Mouse (Mus musculus): ENCODE results near the gene Gpr142. TPM values are rescaled to one million over a fixed set of nuclear protein-coding genes. Genes with fewer than 3 reads are reported as not detected.

Gpr142 gene
- polyA plus RNA-seq, 1 experiment from 2014 or later, result not detected

GRCm38 (mm10) chr11:114789061-114789714, 9.5 kb upstream of the Gpr142 start:
- peak; percentile 59; the same call in 1 of the 2 replicates for ATAC-seq (replicated peaks; ENCODE audit: extremely low read depth, insufficient read depth, low FRiP score)
- no peaks in the 10 kb centered on the region for H3K9me3 ChIP-seq (replicated peaks; ENCODE audit: control insufficient read depth, low read length)
- 11% methylated on average over 30 of the region's 30 CpGs for WGBS
- no peak overlapping the region for H3K27ac ChIP-seq (ENCODE audit: low read length)
- peaks cover 96% of the 10 kb centered on the region for H3K27me3 ChIP-seq (ENCODE audit: control insufficient read depth, insufficient read depth, low read length)
- peak overlapping the region; percentile 28 for H3K4me2 ChIP-seq (ENCODE audit: low read depth, low read length)
- no peak overlapping the region for H3K4me3 ChIP-seq (ENCODE audit: low read length)
- H3K4me1 ChIP-seq (ENCODE audit: control insufficient read depth, insufficient read depth, low read length), result peaks cover 9% of the 10 kb centered on the region; the same call in 1 of the 2 replicates
- no peak overlapping the region for H3K9ac ChIP-seq (ENCODE audit: low read length)
- H3K36me3 ChIP-seq (ENCODE audit: control insufficient read depth, insufficient read depth), result no peaks in the 10 kb centered on the region

- Histone ChIP-seq H3K27ac (ENCODE audit: low read length) (no peak overlapping the region), H3K4me2 (ENCODE audit: low read depth, low read length) (no peak overlapping the region), H3K4me1 (ENCODE audit: control insufficient read depth, insufficient read depth, low read length) (peaks cover 9% of the 10 kb centered on the region; the same call in 1 of the 2 replicates), H3K27me3 (ENCODE audit: control insufficient read depth, insufficient read depth, low read length) (peaks cover 92% of the 10 kb centered on the region), H3K36me3 (ENCODE audit: control insufficient read depth, insufficient read depth) (no peaks in the 10 kb centered on the region), H3K9me3 (replicated peaks; ENCODE audit: control insufficient read depth, low read length) (no peaks in the 10 kb centered on the region), H3K9ac (ENCODE audit: low read length) (no peak overlapping the region), H3K4me3 (ENCODE audit: low read length) (no peak overlapping the region)
- WGBS, result 50% methylated on average over 9 of the region's 9 CpGs
- no peak for ATAC-seq (replicated peaks; ENCODE audit: extremely low read depth, insufficient read depth, low FRiP score)
These were observed 9.0 kb upstream of the Gpr142 start for GRCm38 (mm10) chr11:114789716-114790115.

GRCm38 (mm10) chr11:114790171-114790570, 8.6 kb upstream of the Gpr142 start:
- no peak overlapping the region for H3K27ac ChIP-seq (ENCODE audit: low read length)
- H3K4me2 ChIP-seq (ENCODE audit: low read depth, low read length), result no peak overlapping the region
- H3K4me3 ChIP-seq (ENCODE audit: low read length), result no peak overlapping the region
- 64% methylated on average over 12 of the region's 12 CpGs for whole genome bisulfite sequencing
- peaks cover 9% of the 10 kb centered on the region; the same call in 1 of the 2 replicates for H3K4me1 ChIP-seq (ENCODE audit: control insufficient read depth, insufficient read depth, low read length)
- ATAC-seq (replicated peaks; ENCODE audit: extremely low read depth, insufficient read depth, low FRiP score), result no peak
- H3K36me3 ChIP-seq (ENCODE audit: control insufficient read depth, insufficient read depth), result no peaks in the 10 kb centered on the region
- peaks cover 88% of the 10 kb centered on the region for H3K27me3 ChIP-seq (ENCODE audit: control insufficient read depth, insufficient read depth, low read length)
- H3K9ac ChIP-seq (ENCODE audit: low read length), result no peak overlapping the region
- H3K9me3 ChIP-seq (replicated peaks; ENCODE audit: control insufficient read depth, low read length), result no peaks in the 10 kb centered on the region

GRCm38 (mm10) chr11:114790841-114791240, 7.9 kb upstream of the Gpr142 start:
- Histone ChIP-seq H3K27me3 (ENCODE audit: control insufficient read depth, insufficient read depth, low read length) (peaks cover 81% of the 10 kb centered on the region), H3K9me3 (replicated peaks; ENCODE audit: control insufficient read depth, low read length) (no peaks in the 10 kb centered on the region), H3K9ac (ENCODE audit: low read length) (no peak overlapping the region), H3K27ac (ENCODE audit: low read length) (no peak overlapping the region), H3K4me1 (ENCODE audit: control insufficient read depth, insufficient read depth, low read length) (peaks cover 12% of the 10 kb centered on the region), H3K4me2 (ENCODE audit: low read depth, low read length) (no peak overlapping the region), H3K4me3 (ENCODE audit: low read length) (no peak overlapping the region), H3K36me3 (ENCODE audit: control insufficient read depth, insufficient read depth) (no peaks in the 10 kb centered on the region)
- 31% methylated on average over 4 of the region's 4 CpGs for WGBS
- no peak for ATAC-seq (replicated peaks; ENCODE audit: extremely low read depth, insufficient read depth, low FRiP score)

- WGBS, result 3% methylated on average over 50 of the region's 50 CpGs
- ATAC-seq (replicated peaks; ENCODE audit: extremely low read depth, insufficient read depth, low FRiP score), result no peak
- H3K4me2 ChIP-seq (ENCODE audit: low read depth, low read length), result peak overlapping the region; percentile 67
- H3K27ac ChIP-seq (ENCODE audit: low read length), result no peak overlapping the region
- peaks cover 9% of the 10 kb centered on the region for H3K4me1 ChIP-seq (ENCODE audit: control insufficient read depth, insufficient read depth, low read length)
- H3K27me3 ChIP-seq (ENCODE audit: control insufficient read depth, insufficient read depth, low read length), result peaks cover 75% of the 10 kb centered on the region
- H3K36me3 ChIP-seq (ENCODE audit: control insufficient read depth, insufficient read depth), result no peaks in the 10 kb centered on the region
- no peak overlapping the region for H3K9ac ChIP-seq (ENCODE audit: low read length)
- H3K4me3 ChIP-seq (ENCODE audit: low read length), result peak overlapping the region; percentile 41
- H3K9me3 ChIP-seq (replicated peaks; ENCODE audit: control insufficient read depth, low read length), result no peaks in the 10 kb centered on the region
These were observed 7.3 kb upstream of the Gpr142 start for GRCm38 (mm10) chr11:114791351-114791889.

- no peaks in the 10 kb centered on the region for H3K36me3 ChIP-seq (ENCODE audit: control insufficient read depth, insufficient read depth)
- H3K9ac ChIP-seq (ENCODE audit: low read length), result no peak overlapping the region; the same call in 1 of the 2 replicates
- no peak overlapping the region for H3K27ac ChIP-seq (ENCODE audit: low read length)
- no peaks in the 10 kb centered on the region for H3K9me3 ChIP-seq (replicated peaks; ENCODE audit: control insufficient read depth, low read length)
- 1% methylated on average over 58 of the region's 59 CpGs for WGBS
- no peak for ATAC-seq (replicated peaks; ENCODE audit: extremely low read depth, insufficient read depth, low FRiP score)
- H3K4me2 ChIP-seq (ENCODE audit: low read depth, low read length), result peak overlapping the region; percentile 67
- peak overlapping the region; percentile 41 for H3K4me3 ChIP-seq (ENCODE audit: low read length)
- peaks cover 70% of the 10 kb centered on the region for H3K27me3 ChIP-seq (ENCODE audit: control insufficient read depth, insufficient read depth, low read length)
- peaks cover 7% of the 10 kb centered on the region for H3K4me1 ChIP-seq (ENCODE audit: control insufficient read depth, insufficient read depth, low read length)
These were observed 6.8 kb upstream of the Gpr142 start for GRCm38 (mm10) chr11:114791891-114792411.

- ATAC-seq (replicated peaks; ENCODE audit: extremely low read depth, insufficient read depth, low FRiP score), result no peak
- Histone ChIP-seq H3K9ac (ENCODE audit: low read length) (no peak overlapping the region), H3K9me3 (replicated peaks; ENCODE audit: control insufficient read depth, low read length) (no peaks in the 10 kb centered on the region), H3K27me3 (ENCODE audit: control insufficient read depth, insufficient read depth, low read length) (peaks cover 60% of the 10 kb centered on the region), H3K4me2 (ENCODE audit: low read depth, low read length) (no peak overlapping the region), H3K27ac (ENCODE audit: low read length) (no peak overlapping the region), H3K4me3 (ENCODE audit: low read length) (no peak overlapping the region), H3K4me1 (ENCODE audit: control insufficient read depth, insufficient read depth, low read length) (peaks cover 7% of the 10 kb centered on the region), H3K36me3 (ENCODE audit: control insufficient read depth, insufficient read depth) (no peaks in the 10 kb centered on the region)
- WGBS, result 44% methylated on average over 5 of the region's 5 CpGs
These were observed 5.7 kb upstream of the Gpr142 start for GRCm38 (mm10) chr11:114792931-114793494.

- Histone ChIP-seq H3K4me3 (ENCODE audit: low read length) (no peak overlapping the region), H3K27me3 (ENCODE audit: control insufficient read depth, insufficient read depth, low read length) (peaks cover 52% of the 10 kb centered on the region), H3K9me3 (replicated peaks; ENCODE audit: control insufficient read depth, low read length) (no peaks in the 10 kb centered on the region), H3K4me2 (ENCODE audit: low read depth, low read length) (no peak overlapping the region), H3K4me1 (ENCODE audit: control insufficient read depth, insufficient read depth, low read length) (peaks cover 7% of the 10 kb centered on the region), H3K27ac (ENCODE audit: low read length) (no peak overlapping the region), H3K9ac (ENCODE audit: low read length) (no peak overlapping the region), H3K36me3 (ENCODE audit: control insufficient read depth, insufficient read depth) (no peaks in the 10 kb centered on the region)
- ATAC-seq (replicated peaks; ENCODE audit: extremely low read depth, insufficient read depth, low FRiP score), result no peak
- WGBS, result 53% methylated on average over 19 of the region's 19 CpGs
These were observed 4.7 kb upstream of the Gpr142 start for GRCm38 (mm10) chr11:114793868-114794545.
